Mouse (Mus musculus): ENCODE data around the gene Vezf1.

GRCm38 (mm10) chr11:88067191-88067585 lies 891 bp upstream of the Vezf1 start:
- TF ChIP-seq POLR2A (IDR thresholded peaks at IDR 0.05; ENCODE audit: low read depth, low read length) (no peak), CTCF (conservative IDR thresholded peaks at IDR 0.05; ENCODE audit: insufficient read depth, insufficient read length, low read depth, low read length) (no peak)

Measured in kidney, adult 2 months (tissue).